Mouse (Mus musculus) cerebellum, adult (tissue): ENCODE measurements around the gene Dynlt1c.
"Not testable (repeated sequence)": the region's sequence is repeated elsewhere in the genome, so short reads cannot be mapped to it uniquely, and the experiment has no call there.

ENCODE experiments used
- ATAC-seq: cut with Nextera tagmentation; 2 replicates; pipeline ENCODE4 v1.9.2; 2017; ENCODE audit warnings: mild to moderate bottlenecking, moderate library complexity, mixed read lengths; ENCODE audit not compliant: insufficient number of reproducible peaks, low FRiP score, low TSS enrichment

Gene Dynlt1c

GRCm38 (mm10) chr17:6650904-6651565, 49.6 kb downstream of the Dynlt1c start:
- ATAC-seq, result not testable (repeated sequence)

- not testable (repeated sequence) for ATAC-seq
Measured at GRCm38 (mm10) chr17:6653341-6653946, 52.0 kb downstream of the Dynlt1c start.

- peak; percentile 62; the same call in 1 of the 2 replicates for ATAC-seq
Measured at GRCm38 (mm10) chr17:6655087-6655511, 53.6 kb downstream of the Dynlt1c start.

- ATAC-seq, result peak; percentile 94
Measured at GRCm38 (mm10) chr17:6655567-6656281, 54.3 kb downstream of the Dynlt1c start, which contains the start of gene Dynlt1f. Dynlt1f (minus strand) TSS chr17:6655900.

- not testable (repeated sequence) for ATAC-seq
Measured at GRCm38 (mm10) chr17:6656471-6656870, 55.0 kb downstream of the Dynlt1c start.

DNA sequence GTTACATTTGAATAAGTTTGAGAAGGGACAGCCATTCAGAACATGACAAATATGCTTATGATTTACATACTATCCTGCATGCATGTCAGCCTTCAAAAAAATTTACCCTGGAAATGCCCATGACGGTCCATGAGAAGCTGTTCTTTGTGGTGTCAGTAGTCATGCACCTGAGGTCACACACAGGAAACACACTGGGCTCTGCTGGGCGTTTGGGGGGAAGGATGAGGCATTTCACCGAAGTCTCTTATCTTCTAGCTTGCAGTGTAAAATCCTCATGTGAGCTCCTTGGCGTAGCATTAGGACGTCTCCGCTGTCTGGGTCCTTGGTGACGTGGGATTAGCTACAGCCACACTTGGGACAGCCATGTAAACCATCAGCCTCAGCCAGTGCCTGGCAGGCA, 57.3 kb downstream of the Dynlt1c start, which contains the start of gene Sytl3:
TSS of gene Sytl3 (plus strand) at position 293 of the 400 bp plus-strand sequence.
- not testable (repeated sequence) for ATAC-seq
